Mouse (Mus musculus): ENCODE results near the gene Ntrk2.

The Ntrk2 gene

GRCm38 (mm10) chr13:58923496-58923895 is 117.1 kb downstream of the Ntrk2 start:
- no peak for DNase-seq (ENCODE audit: low read depth, low spot score)

GRCm38 (mm10) chr13:58924486-58924885 is 118.1 kb downstream of the Ntrk2 start:
- no peak for DNase-seq (ENCODE audit: low read depth, low spot score)

- no peak for DNase-seq (ENCODE audit: low read depth, low spot score)
Observed at GRCm38 (mm10) chr13:58927186-58927585, 120.8 kb downstream of the Ntrk2 start.

- DNase-seq (ENCODE audit: low read depth, low spot score) = no peak
Observed at GRCm38 (mm10) chr13:58927656-58928226, 121.4 kb downstream of the Ntrk2 start.

- DNase-seq (ENCODE audit: low read depth, low spot score) = no peak
Observed at GRCm38 (mm10) chr13:58928668-58929436, 122.5 kb downstream of the Ntrk2 start.

GRCm38 (mm10) chr13:58930161-58930560 is 123.8 kb downstream of the Ntrk2 start:
- no peak for DNase-seq (ENCODE audit: low read depth, low spot score)

- DNase-seq (ENCODE audit: low read depth, low spot score) = no peak
Observed at GRCm38 (mm10) chr13:58933126-58933525, 126.8 kb downstream of the Ntrk2 start.

- DNase-seq (ENCODE audit: low read depth, low spot score) = no peak
Observed at GRCm38 (mm10) chr13:58934576-58935110, 128.3 kb downstream of the Ntrk2 start.

- DNase-seq (ENCODE audit: low read depth, low spot score) = no peak
Observed at GRCm38 (mm10) chr13:58935956-58936495, 129.7 kb downstream of the Ntrk2 start.

- no peak for DNase-seq (ENCODE audit: low read depth, low spot score)
Observed at GRCm38 (mm10) chr13:58937884-58938283, 131.5 kb downstream of the Ntrk2 start.

GRCm38 (mm10) chr13:58938464-58938863 is 132.1 kb downstream of the Ntrk2 start:
- DNase-seq (ENCODE audit: low read depth, low spot score) = no peak

- no peak for DNase-seq (ENCODE audit: low read depth, low spot score)
Observed at GRCm38 (mm10) chr13:58940208-58940607, 133.8 kb downstream of the Ntrk2 start.

- no peak for DNase-seq (ENCODE audit: low read depth, low spot score)
Observed at GRCm38 (mm10) chr13:58940798-58941197, 134.4 kb downstream of the Ntrk2 start.

GRCm38 (mm10) chr13:58945781-58946180 is 139.4 kb downstream of the Ntrk2 start:
- no peak for DNase-seq (ENCODE audit: low read depth, low spot score)

GRCm38 (mm10) chr13:58946589-58946988 is 140.2 kb downstream of the Ntrk2 start:
- DNase-seq (ENCODE audit: low read depth, low spot score) = no peak

- DNase-seq (ENCODE audit: low read depth, low spot score) = no peak
Observed at GRCm38 (mm10) chr13:58947056-58947455, 140.7 kb downstream of the Ntrk2 start.

GRCm38 (mm10) chr13:58954331-58954730 is 148.0 kb downstream of the Ntrk2 start:
- DNase-seq (ENCODE audit: low read depth, low spot score) = no peak

GRCm38 (mm10) chr13:58954764-58955163 is 148.4 kb downstream of the Ntrk2 start:
- DNase-seq (ENCODE audit: low read depth, low spot score) = no peak

- no peak for DNase-seq (ENCODE audit: low read depth, low spot score)
Observed at GRCm38 (mm10) chr13:58955237-58955777, 148.9 kb downstream of the Ntrk2 start.

GRCm38 (mm10) chr13:58958171-58958904 is 152.0 kb downstream of the Ntrk2 start:
- no peak for DNase-seq (ENCODE audit: low read depth, low spot score)

GRCm38 (mm10) chr13:58960321-58960720 is 154.0 kb downstream of the Ntrk2 start:
- no peak for DNase-seq (ENCODE audit: low read depth, low spot score)

All from CD4-positive, CD25-positive, alpha-beta regulatory T cell, adult 2 months (primary cell).